Mouse (Mus musculus) liver, embryonic 11.5 days (tissue): Measurements from ENCODE around the gene Med23. TPM values are rescaled to one million over a fixed set of nuclear protein-coding genes. Genes with fewer than 3 reads are reported as not detected.

Source experiments
- ATAC-seq: fragments of 200-750 bp; cut with Nextera tagmentation; replicated peaks from 2 replicates; pipeline ENCODE4 v1.8.0; 2017; ENCODE audit warnings: moderate number of reproducible peaks, mild to moderate bottlenecking, moderate TSS enrichment, moderate library complexity; ENCODE audit not compliant: low FRiP score
- DNase-seq: peaks from one replicate; pipeline ENCODE4 v3.0.0-alpha.2; 2017; ENCODE audit warnings: low spot score
- H3K27ac ChIP-seq: fragments of 300-500 bp; sonication (generic); 2 replicates; pipeline ENCODE4 v1.5.1; 2014; ENCODE audit warnings: mild to moderate bottlenecking, low read depth, low read length, control low read depth
- H3K27me3 ChIP-seq: fragments of 300-500 bp; sonication (generic); replicated peaks from 2 replicates; pipeline ENCODE4 v1.6.1; 2014; ENCODE audit warnings: low read length, mixed read lengths; ENCODE audit not compliant: control insufficient read depth, insufficient read depth
- H3K36me3 ChIP-seq: fragments of 300-500 bp; sonication (generic); 2 replicates; pipeline ENCODE4 v1.6.1; 2014; ENCODE audit warnings: mild to moderate bottlenecking, low read length, moderate library complexity, mixed read lengths; ENCODE audit not compliant: control insufficient read depth, insufficient read depth
- H3K4me1 ChIP-seq: fragments of 300-500 bp; sonication (generic); replicated peaks from 2 replicates; pipeline ENCODE4 v1.6.1; 2014; ENCODE audit warnings: low read length, mixed read lengths; ENCODE audit not compliant: control insufficient read depth, insufficient read depth
- H3K4me2 ChIP-seq: fragments of 300-500 bp; sonication (generic); 2 replicates; pipeline ENCODE4 v1.6.1; 2014; ENCODE audit warnings: mild to moderate bottlenecking, control low read depth, moderate library complexity
- H3K4me3 ChIP-seq: fragments of 300-500 bp; sonication (generic); 2 replicates; pipeline ENCODE4 v1.5.1; 2014; ENCODE audit warnings: low read depth, low read length, control low read depth
- H3K9ac ChIP-seq: fragments of 300-500 bp; sonication (generic); 2 replicates; pipeline ENCODE4 v1.6.1; 2014; ENCODE audit warnings: low read depth, low read length, control low read depth
- H3K9me3 ChIP-seq: fragments of 300-500 bp; sonication (generic); 2 replicates; pipeline ENCODE4 v1.6.1; 2016; ENCODE audit warnings: low read length, inconsistent platforms, mixed read lengths; ENCODE audit not compliant: control insufficient read depth
- WGBS: fragments of 180-500 bp; shearing (Covaris S2); extraction: QIAGEN DNeasy Blood & Tissue Kit; methylation state at CpG from one replicate; pipeline ENCODE4 v1.1.7; 2014; 5-methylcytosine and 5-hydroxymethylcytosine counted together
- polyA plus RNA-seq: library from polyadenylated mRNA; unstranded; fragments of >200 nt; fragmentation: Nextera tagmentation; extraction: Ambion mirVana; gene quantifications from 2 replicates; pipeline ENCODE4 v1.2.1, GENCODE M21; 2014

The Med23 gene
- polyA plus RNA-seq, 1 experiment from 2014 or later = 20.0 TPM

- H3K27me3 ChIP-seq = no peaks in the 10 kb centered on the region
- H3K9me3 ChIP-seq = no peaks in the 10 kb centered on the region
- no peak overlapping the region for H3K27ac ChIP-seq
- no peak overlapping the region for H3K4me3 ChIP-seq
- ATAC-seq = peak; percentile 82
- H3K36me3 ChIP-seq = no peaks in the 10 kb centered on the region
- H3K4me1 ChIP-seq = peaks cover 3% of the 10 kb centered on the region
- H3K4me2 ChIP-seq = no peak overlapping the region
- no peak overlapping the region for H3K9ac ChIP-seq
- no peak for DNase-seq
- 84% methylated on average over 4 of the region's 4 CpGs for WGBS
Observed at GRCm38 (mm10) chr10:24828136-24828535, 41.6 kb upstream of the Med23 start.

- Histone ChIP-seq H3K27ac (no peak overlapping the region), H3K9me3 (no peaks in the 10 kb centered on the region), H3K9ac (no peak overlapping the region), H3K4me2 (no peak overlapping the region), H3K4me1 (no peaks in the 10 kb centered on the region), H3K36me3 (no peaks in the 10 kb centered on the region), H3K4me3 (no peak overlapping the region), H3K27me3 (no peaks in the 10 kb centered on the region)
- 81% methylated on average over 5 of the region's 5 CpGs for whole genome bisulfite sequencing
- DNase-seq (no peak), ATAC-seq (no peak)
Observed at GRCm38 (mm10) chr10:24830448-24830847, 39.3 kb upstream of the Med23 start.

DNA sequence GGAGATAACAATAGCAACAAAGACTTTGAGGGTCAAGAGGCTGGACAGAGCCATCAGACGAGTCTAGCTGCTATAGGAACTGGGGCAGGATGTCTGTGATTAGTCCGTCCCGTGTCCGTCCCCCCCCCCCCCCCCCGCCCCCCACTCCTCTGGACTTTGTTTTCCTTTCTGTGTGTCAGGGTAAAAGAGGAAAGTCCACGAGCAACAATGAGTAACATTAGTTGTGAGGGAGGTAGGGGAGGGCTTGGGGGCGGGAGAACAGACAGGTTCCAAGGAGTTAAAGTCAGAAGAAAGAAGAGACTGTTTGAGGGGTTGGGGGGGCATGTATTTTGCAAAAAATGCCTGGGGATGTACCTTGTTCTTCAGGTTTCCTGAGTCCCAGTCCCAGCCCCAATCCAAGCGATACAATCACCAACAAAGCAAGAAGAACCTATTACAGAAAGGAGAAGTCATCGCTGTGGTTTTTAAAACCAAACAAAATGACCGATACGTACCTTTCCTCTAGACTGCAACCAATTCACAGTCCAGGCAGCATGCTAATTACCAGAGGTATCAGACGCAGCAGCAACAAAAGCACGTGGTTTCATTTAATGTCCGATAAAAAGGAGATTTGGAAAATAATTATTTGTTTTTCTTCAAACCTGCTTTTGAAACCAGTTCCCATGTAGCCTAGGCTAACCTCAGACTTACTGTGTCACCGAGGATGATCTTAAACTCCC lies 38.2 kb upstream of the Med23 start:
- DNase-seq (no peak), ATAC-seq (no peak)
- Histone ChIP-seq H3K9me3 (no peaks in the 10 kb centered on the region), H3K27ac (no peak overlapping the region), H3K4me3 (no peak overlapping the region), H3K36me3 (no peaks in the 10 kb centered on the region), H3K4me1 (no peaks in the 10 kb centered on the region), H3K4me2 (no peak overlapping the region), H3K27me3 (no peaks in the 10 kb centered on the region), H3K9ac (no peak overlapping the region)
- 60% methylated on average over 13 of the region's 15 CpGs for WGBS

DNA sequence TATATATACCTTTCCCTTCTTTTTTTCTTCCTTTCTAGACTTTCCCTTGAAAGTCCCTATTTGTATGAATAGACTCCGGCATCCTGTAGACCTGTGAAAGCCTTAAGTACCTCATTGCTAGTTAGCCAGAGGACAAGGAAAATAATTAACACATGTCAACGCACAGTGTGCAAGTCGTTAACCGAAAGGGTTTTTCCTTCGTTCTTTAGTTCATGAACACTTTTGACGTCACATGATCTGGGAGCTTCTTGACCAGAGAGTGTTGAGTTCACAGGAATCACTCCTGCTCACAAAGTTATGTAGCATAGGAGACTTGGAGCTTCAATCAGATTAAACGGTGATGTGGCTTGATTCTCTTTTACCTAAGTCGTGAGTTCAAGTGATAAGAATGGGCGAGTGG lies 37.5 kb upstream of the Med23 start:
- Histone ChIP-seq H3K4me3 (no peak overlapping the region), H3K27ac (no peak overlapping the region), H3K9me3 (no peaks in the 10 kb centered on the region), H3K9ac (no peak overlapping the region), H3K36me3 (no peaks in the 10 kb centered on the region), H3K4me2 (no peak overlapping the region), H3K4me1 (no peaks in the 10 kb centered on the region), H3K27me3 (no peaks in the 10 kb centered on the region)
- ATAC-seq (no peak), DNase-seq (no peak)
- 91% methylated on average over 9 of the region's 9 CpGs for WGBS

GRCm38 (mm10) chr10:24834634-24835371 lies 35.0 kb upstream of the Med23 start:
- Histone ChIP-seq H3K36me3 (no peaks in the 10 kb centered on the region), H3K27ac (no peak overlapping the region), H3K9me3 (0 out of 2 replicates have a peak, but pooled peaks cover 2% of the 10 kb centered on the region), H3K27me3 (no peaks in the 10 kb centered on the region), H3K4me3 (no peak overlapping the region), H3K9ac (no peak overlapping the region), H3K4me2 (peak overlapping the region; percentile 7; the same call in 1 of the 2 replicates), H3K4me1 (no peaks in the 10 kb centered on the region)
- DNase-seq (no peak), ATAC-seq (no peak)
- 41% methylated on average over 4 of the region's 4 CpGs for WGBS

DNA sequence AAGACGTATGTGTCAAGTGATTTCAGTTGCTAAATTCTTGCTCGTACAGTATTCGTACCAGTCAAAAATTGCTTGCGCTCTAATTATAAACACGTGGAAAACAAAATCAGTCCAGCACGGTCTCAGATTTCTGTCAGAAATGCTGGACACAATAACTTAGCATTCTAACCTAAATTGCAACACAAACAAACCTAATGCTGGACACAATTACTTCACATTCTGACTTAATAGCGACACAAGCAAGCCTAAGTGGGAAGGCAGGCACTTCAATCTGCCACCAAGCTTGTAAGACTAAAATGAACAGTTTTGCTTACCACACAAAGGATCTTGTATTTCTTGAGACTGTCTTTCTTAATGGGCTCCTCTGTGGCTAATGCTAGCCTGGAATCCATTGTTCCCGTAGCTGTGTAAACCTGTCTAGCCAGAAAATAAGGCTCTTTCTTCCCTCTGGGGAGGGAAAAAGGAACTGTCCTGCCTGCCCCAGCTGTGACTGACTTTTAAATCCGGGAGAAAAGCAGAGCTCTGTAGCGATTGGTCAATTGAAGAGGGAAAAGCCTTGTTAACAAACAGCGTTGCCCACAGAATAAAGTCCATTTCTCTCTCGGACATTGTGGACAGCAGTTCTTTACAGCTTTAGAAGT lies 34.0 kb upstream of the Med23 start:
- 0 out of 2 replicates have a peak, but pooled peaks cover 2% of the 10 kb centered on the region for H3K9me3 ChIP-seq
- no peaks in the 10 kb centered on the region for H3K27me3 ChIP-seq
- 42% methylated on average over 12 of the region's 12 CpGs for WGBS
- no peaks in the 10 kb centered on the region for H3K36me3 ChIP-seq
- no peak overlapping the region for H3K27ac ChIP-seq
- no peak overlapping the region for H3K4me3 ChIP-seq
- no peak for DNase-seq
- H3K9ac ChIP-seq = no peak overlapping the region
- no peak for ATAC-seq
- H3K4me2 ChIP-seq = peak overlapping the region; percentile 19; the same call in 1 of the 2 replicates
- no peaks in the 10 kb centered on the region for H3K4me1 ChIP-seq

- H3K27ac ChIP-seq = no peak overlapping the region
- H3K4me3 ChIP-seq = no peak overlapping the region
- DNase-seq (no peak), ATAC-seq (no peak)
- 0 out of 2 replicates have a peak, but pooled peaks cover 2% of the 10 kb centered on the region for H3K9me3 ChIP-seq
- H3K4me1 ChIP-seq = no peaks in the 10 kb centered on the region
- H3K9ac ChIP-seq = no peak overlapping the region
- WGBS = 78% methylated on average over 4 of the region's 4 CpGs
- H3K36me3 ChIP-seq = no peaks in the 10 kb centered on the region
- no peak overlapping the region for H3K4me2 ChIP-seq
- no peaks in the 10 kb centered on the region for H3K27me3 ChIP-seq
Observed at GRCm38 (mm10) chr10:24836366-24837038, 33.3 kb upstream of the Med23 start.

DNA sequence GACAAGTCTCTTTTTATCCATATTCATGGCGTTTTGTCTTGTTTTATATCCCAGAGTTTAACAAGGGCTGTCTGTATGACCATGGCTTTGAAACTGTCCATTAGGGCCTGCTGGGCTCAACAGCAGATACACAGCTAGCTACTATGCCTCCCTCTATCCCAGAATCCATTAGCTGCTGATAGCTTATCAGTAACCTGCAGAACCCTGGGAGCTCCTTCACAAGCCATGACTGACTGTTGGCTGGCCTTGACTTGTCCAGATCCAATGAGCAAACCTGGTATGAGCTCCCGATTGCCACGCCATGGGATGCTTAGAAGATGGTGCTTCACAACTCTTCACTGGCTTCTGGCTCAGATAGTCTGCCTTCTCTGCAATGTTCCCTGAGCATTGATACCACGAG lies 29.0 kb upstream of the Med23 start:
- no peak overlapping the region for H3K4me3 ChIP-seq
- H3K4me2 ChIP-seq = no peak overlapping the region
- DNase-seq (no peak), ATAC-seq (no peak)
- no peaks in the 10 kb centered on the region for H3K27me3 ChIP-seq
- H3K9me3 ChIP-seq = 0 out of 2 replicates have a peak, but pooled peaks cover 2% of the 10 kb centered on the region
- 89% methylated on average over 4 of the region's 4 CpGs for WGBS
- H3K9ac ChIP-seq = no peak overlapping the region
- no peak overlapping the region for H3K27ac ChIP-seq
- no peaks in the 10 kb centered on the region for H3K4me1 ChIP-seq
- no peaks in the 10 kb centered on the region for H3K36me3 ChIP-seq
